Mouse (Mus musculus) mouse embryonic stem cell (cell line): ENCODE data around the gene Gm10309.

ENCODE experiments used
- in situ Hi-C, 2 experiments: fragments of 300-500 bp; cut with MboI; formaldehyde crosslinking; loops; 1 replicate in 1 of 2; 3 replicates in 1 of 2; pipeline ENCODE4 v1.14.3; 2019 to 2020; ENCODE audit warnings: low sequenced_read_pairs in 2 of 2, low pct_unique_long_range_greater_than_20kb in 1 of 2, mixed read lengths in 1 of 2; ENCODE audit not compliant: unreplicated experiment in 1 of 2

Gm10309 gene

DNA sequence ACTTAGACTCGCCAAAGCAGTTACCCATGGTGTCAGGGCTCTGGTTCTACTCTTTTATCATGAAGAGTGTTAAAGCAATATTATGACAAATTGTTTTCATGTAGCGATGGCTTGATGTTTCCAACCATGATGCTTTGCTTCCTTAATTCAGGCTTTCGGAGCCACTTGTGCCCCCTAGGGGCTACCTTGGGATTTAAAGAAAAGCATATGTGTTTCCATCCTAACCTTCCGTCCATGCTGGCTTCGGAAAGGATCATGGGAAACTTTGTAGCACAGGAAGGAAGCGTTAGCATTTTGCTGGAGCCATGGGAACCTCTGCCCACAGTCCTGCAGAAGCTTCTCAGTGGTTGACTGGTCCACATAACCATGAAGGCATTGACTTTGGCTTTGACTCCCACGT lies 13.6 kb upstream of the Gm10309 start:
- in situ Hi-C loops: no loop called here

DNA sequence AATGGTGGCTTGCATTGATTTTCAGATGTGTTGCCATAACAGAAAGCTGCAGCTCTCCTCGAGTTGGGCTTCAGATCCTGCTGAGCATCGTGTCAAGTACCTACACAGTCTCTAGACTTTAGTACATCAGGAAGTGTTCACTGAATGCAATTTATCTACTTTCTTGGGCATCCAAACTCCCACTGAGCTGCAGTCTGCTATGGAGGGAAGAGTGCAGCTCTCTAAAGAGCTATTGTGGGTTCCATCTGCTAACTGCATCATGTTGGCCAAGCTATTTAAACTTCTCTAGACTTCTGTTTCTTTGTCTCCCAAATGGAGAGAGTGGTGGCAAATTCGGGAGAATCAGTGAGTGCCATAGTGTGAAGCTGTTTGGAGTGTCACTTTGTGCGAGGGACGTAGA lies 11.6 kb upstream of the Gm10309 start:
- in situ Hi-C loops: no loop called here

DNA sequence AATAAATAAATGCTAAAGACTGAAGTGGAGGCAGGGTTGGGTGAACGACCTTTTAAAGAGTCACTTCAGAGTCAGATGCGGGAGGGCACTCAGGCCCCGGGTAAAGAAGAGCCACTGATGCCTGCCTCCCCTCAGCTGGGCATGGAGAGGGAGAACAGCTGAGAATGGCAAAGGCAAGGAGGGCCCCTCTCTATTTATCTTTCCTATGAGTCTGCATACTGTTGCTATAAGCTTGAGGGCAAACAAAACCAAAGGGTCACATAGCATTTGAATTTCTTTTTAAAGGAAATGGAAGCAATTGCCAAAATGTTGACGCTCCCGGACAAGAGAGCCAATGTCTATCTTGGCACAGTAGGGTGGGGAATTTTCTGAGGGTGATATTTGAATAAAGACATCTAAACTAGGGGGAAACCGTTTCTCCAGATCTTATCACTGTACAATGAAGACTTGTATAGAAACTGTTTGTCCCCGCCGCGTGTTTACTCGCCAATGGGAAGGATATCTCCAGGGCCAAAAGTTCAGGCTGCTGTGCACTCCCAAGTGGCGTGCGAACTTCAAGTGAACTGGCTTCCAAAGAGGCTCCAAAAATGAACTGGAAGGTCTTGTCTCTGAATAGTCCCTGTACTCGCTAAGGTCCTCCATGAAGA lies 10.1 kb upstream of the Gm10309 start:
- in situ Hi-C loops: no loop called here

DNA sequence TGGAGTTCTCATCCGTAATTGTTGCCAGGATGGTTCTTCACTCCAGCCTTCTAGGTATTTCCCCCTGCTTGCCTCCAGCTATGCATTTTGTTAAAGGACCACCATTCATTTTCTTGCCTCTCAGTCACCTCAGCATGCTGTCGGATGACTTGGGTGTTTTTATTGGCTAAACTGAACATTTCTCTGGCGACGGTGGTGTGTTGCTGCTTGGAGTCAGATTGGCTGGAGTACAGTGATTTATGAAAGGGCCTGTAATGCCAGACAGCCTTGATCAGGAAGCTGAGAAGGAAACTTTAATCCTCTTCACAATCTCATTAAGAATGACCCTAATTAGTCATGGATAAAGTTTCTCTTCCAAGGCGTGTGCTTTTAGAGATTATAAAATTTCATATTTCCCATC lies 4.8 kb upstream of the Gm10309 start:
- in situ Hi-C loops: no loop called here

DNA sequence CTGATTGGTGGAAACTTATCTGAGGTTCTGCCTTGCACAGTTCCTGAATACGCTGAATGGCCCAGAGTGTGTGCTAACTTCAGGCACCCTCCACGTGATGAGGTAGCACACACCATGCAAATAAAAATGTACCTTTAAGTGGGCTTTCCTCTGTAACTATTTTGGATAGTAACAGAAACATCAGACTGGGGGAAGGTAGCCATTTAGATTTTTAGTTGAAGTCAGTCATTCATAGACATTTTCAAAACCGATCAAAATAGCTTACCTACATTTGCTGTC lies 3.1 kb upstream of the Gm10309 start:
- in situ Hi-C loops: no loop called here

DNA sequence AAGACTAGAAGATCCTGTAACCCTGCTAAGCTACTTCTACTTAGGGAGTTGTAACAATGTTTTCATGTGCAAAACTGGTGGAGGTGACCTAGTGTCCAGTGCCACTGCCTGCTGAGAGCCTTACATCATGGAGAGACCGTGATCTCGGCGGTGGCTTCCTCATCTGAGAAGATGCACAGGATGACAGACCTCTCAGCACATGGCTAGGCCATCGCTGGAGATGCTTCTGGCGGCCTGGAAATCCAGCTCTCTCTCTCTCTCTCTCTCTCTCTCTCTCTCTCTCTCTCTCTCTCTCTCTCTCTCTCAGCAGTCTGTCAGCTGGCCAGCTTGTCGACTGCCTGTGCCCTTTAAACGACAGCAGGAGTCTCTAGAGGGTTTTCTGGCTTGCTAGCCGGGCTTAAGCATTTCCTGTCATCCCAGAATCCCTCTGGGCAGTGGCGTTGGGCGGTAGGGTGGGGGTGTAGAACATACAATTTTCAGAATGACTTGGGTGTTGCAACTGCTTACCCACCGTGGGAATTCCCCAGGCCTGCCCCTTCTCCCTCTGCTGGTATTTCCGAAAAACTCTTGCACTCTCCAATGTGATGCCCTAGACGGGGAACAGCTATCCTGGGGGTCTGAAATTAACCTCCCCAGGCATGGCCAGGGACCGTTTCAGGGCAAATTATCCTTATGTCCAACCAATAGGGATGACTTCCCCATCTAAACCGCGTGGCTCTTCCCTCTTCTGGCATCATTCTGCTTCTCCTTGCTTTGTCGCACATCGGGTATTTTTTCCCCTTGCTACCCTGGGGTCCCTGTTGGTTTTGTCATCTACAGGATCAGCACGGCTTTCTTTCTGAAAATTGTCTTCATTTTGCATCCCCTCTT lies 2.5 kb upstream of the Gm10309 start:
- in situ Hi-C loops: no loop called here

DNA sequence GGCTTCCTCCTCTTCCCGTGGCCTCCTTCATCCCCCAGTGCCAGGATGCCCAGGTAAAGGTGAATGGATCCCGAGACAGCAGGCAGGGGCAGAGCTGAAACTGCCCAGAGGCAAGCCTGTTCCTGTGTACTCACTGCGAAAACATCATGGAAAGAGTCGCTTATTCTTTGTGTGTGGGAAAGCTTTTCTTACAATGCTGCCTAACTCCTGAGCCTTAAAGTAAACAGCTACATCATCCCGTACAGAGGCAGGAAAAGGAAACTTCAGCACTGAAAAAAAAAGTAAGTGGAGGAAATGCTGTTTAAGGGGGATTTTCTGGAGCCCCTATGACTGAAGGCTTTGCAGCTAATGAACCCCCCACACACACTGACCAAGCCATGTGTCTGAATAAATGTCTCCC lies 1.8 kb upstream of the Gm10309 start:
- in situ Hi-C loops: no loop called here

DNA sequence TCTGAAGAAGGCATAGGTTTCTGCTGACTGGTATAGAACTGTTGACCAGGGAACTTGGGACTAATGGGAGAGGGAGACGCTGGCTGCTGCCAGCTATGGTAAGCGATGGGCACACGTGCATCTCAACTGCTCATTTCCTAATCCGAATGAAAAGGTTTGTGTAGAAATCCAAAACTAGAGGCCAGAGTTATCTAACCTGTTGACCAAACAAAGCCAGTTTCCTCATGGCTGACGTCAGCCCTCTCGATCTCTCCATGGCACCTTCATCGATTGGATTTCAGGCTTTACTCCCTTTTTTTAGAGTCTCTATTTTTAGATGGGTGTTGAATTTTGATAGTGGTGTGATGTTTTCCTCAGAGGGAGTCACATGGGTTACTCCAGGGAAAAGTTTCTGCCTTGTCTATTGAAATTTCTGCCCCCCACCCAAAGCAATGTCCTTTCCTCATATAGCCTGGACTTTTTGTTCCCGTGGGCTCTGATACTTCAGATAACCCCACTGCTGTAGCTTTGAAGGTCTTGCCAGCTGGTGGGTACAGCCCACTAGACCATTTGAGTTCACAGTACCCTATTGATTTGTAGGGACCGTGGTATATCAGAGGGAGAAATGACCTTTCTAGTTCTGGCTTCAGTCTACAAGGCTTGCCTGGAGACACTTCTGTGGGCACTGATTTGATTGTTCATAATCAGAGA lies 1.7 kb downstream of the Gm10309 start:
- in situ Hi-C loops: no loop called here

DNA sequence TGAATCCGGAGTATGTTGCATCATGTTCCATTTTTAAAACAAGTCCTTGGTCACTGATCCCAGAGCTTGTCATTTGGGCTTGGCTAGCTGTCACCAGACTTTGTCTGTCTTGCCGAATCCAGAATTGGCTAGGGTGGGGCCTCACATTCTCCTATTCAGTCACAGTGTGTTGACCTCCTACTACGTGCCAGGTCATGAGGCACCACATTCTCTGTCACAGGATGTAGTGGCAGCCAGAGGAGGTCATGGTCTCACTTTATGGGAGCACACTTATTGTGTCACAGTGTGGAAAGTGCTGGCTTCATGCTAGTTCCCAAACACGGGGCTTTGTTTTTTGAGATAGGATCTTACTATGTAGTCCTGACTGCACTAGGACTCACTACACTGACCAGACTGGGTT lies 3.6 kb downstream of the Gm10309 start:
- in situ Hi-C loops: no loop called here

DNA sequence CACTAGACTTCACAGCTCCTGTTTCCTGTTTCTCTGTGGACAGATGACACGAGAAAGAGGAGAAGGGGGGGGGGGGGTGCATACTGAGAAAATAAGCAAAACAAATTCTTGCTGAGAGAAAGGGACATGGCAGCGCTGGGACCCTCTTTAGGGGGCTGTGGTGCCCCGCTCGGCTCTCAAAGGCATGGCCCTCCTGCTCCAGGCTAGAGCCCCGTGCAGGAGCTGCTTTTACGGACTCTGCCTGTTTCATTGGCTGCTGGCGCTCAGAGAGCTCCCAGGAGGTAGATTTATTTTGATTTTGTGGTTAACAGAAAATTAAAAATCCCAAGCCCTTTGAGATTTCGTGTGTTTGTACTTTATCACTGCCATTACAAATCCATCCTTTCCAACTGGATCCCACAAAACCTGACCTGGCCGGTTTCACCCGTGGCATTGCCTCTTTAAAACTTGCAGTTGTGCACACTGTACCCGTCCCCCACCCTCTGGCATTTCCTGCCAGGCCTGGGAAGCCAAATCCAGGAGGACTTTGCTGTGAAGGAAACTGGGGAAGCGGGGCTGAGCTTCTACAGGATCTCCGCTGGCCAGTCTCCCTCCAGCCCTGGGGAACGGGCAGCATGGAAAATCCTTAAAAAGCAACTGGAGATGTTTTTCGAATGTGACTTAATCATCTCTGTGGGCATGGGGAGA lies 5.5 kb downstream of the Gm10309 start:
- in situ Hi-C loops: loop anchor here in 1 of 2 experiments (25.0 kb wide), 1 partner anchor 738 kb away; no protein-coding TSS in a partner anchor

DNA sequence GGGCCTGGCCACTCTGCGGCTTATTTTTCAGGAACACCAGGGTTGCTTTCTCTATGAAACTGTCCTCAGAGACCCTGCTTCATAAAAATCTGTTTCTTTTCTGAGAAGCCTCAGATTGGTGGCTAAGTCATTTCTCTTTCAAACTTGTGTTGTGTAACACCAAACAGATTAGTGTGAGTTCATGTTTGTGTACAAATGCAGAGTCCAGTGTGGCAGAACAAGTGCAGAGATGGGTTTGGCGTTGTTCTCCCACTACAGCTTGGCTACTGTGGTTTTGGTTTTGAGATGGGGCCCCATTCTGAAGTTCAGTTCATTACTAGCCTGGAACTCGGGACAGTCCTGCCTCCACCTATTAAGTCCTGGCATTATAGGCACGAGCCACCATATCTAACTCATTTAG lies 7.7 kb downstream of the Gm10309 start:
- in situ Hi-C loops: loop anchor here in 1 of 2 experiments (25.0 kb wide), 1 partner anchor 740 kb away; no protein-coding TSS in a partner anchor

DNA sequence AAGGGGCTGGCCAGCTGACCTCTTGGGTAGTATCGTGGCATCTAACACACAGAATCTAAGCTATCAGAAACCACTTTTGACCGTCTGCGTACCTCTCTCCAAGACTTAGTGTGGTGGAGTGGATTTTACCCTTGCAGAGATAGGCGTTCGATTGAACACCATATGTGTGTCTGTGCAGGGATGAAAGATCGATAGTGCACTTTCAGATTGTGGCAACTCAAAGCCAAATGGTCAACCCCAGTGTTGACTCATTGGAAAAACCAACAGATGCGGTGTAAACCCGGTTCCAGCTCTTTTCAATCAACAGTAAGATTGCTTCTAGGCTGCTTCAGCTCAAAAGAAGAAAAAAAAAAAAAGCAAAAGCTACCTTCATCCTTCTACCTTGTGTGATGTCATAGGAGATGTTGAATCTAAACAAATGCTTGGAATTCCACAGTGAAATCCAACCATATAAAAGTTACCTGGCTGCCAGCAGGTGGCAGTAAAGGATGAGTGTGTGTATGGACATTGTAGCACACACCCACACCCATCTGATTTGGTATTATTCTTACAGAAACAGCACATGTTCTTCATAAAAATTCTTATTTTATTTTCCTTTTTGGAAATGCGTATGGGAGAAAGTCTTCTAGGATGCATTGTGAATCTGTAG lies 8.8 kb downstream of the Gm10309 start:
- in situ Hi-C loops: loop anchor here in 1 of 2 experiments (25.0 kb wide), 1 partner anchor 741 kb away; no protein-coding TSS in a partner anchor

DNA sequence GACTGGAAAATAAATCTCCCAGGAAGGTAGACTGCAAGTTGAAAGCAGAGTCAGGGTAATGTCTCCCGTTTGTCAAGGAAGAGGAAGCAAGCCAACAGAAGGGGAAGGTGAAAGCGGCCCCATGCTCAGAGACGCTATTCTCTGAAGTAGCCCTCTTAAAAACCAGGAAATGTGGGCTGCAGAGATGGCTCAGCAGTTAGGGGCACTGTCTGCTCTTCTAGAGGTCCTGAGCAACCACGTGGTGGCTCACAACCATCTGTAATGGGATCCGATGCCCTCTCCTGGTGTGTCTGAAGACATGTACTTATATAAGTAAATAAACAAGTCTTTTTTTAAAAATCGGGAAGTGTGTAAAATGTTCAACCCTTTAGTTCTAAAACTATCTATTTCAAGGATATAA lies 10.1 kb downstream of the Gm10309 start:
- in situ Hi-C loops: loop anchor here in 1 of 2 experiments (25.0 kb wide), 1 partner anchor 742 kb away; no protein-coding TSS in a partner anchor

DNA sequence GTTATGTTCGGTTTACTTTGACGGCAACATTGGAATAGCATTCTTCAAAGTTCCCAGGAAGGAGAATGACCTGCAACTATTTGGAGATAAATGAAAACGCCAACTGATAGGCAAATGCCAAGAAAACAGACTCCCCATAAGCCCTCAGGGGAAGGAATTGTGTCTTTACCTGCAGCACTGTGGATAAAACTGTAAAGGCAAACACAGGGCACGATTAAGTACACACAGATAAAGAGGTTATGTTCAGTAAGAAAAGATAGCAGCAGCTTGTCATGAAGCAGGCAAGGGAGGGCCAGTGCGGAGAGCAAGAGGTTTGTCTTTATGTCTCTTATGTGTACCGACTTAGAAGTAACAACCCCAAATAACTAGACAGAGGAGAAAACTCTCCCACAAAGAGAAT lies 10.5 kb downstream of the Gm10309 start:
- in situ Hi-C loops: loop anchor here in 1 of 2 experiments (25.0 kb wide), 1 partner anchor 743 kb away; no protein-coding TSS in a partner anchor

DNA sequence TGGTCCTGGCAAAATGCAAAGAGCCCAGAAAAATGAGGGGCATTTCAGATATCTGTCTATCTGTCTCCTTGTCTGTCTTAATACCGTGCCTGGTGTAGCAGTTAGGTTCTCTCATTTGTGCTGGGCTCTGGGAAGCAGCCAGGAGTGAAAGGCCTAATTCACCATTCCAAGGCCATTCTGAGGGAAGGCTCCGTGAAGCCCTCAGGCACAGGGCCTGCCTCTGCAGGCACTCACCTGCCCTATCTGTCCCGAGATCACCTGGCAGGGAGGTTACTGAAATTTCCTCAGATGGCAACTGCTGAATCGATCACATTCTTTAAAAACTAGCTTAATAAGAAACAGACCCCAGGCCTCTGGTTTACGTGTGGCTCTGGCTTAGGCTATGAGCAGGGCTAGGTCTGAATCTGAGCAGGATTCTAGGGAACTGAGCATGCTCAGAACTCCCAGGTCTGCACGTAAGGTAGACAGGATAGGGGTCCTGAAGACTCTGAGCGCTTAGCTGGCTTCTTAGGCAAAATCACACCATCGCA lies 11.1 kb downstream of the Gm10309 start:
- in situ Hi-C loops: loop anchor here in 1 of 2 experiments (25.0 kb wide), 1 partner anchor 743 kb away; no protein-coding TSS in a partner anchor

DNA sequence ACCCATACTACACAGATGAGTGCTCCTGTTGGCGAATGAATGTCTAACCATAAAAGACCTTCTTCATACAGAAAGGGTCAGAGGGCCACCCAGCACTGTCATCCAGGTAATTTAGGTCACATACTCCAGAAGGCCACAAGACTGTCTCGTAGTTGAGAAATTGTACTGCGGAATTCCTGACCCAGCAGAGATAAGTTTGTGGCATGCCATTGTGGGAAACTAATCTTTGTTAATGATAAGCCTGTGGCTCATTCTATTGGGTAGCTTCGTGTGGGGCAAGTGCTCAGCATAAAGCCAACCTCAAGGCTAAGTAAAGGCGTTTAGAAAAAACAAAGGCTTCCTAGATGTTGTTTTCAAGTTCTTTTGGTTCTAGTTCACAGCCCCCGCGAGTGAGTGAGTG lies 12.7 kb downstream of the Gm10309 start:
- in situ Hi-C loops: loop anchor here in 1 of 2 experiments (25.0 kb wide), 1 partner anchor 745 kb away; no protein-coding TSS in a partner anchor

DNA sequence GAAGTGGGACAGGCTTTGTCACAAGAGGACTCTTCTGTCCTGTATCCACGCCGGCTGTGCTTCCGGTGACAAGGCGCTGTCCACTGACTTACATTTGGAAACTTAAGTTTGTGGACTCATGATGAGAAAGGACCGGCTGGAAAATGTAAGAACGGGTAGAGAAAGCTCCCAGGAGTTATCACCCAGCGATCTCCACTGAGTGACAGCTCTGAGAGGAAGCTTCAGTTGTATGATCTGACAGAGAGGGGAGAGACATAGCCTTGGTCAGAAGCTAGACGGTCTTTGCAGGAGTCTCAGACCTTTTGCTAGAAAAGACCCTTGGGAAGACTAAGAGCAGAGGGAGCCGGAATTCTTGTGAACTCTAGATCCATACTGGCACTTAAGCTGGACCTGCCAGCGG lies 15.2 kb downstream of the Gm10309 start:
- in situ Hi-C loops: loop anchor here (10.0 to 25.0 kb wide), 2 partner anchors 415 to 747 kb away; no protein-coding TSS in a partner anchor

DNA sequence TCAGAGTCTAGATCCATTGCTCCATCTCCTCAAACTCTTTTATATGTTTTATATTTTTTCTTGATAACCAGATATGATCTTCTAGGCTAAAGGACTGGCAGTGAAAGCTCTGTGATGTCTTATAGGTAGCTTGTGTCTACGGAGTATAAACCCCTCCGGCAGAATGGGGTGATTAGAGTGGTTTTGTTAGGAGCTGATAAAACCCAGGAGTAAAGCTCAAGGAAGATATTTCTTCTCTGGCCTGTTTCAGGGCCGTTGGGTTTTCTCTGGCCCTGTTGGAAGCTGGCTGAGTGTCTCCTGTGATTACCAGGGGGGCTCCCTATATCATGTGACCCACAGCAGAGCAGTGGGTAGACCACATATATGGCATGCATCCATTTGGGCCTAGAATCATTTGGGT lies 17.6 kb downstream of the Gm10309 start:
- in situ Hi-C loops: loop anchor here (10.0 to 25.0 kb wide), 2 partner anchors 417 to 750 kb away; no protein-coding TSS in a partner anchor
